Mouse (Mus musculus) embryo, embryonic 9.5 days (tissue): Measurements from ENCODE around the gene Tango2.
A peak's percentile ranks its signal among the peaks of the same experiment; 100 is the strongest.

Experiments
- DNase-seq: peaks from one replicate; pipeline ENCODE4 v3.0.0-alpha.2; 2017; ENCODE audit errors: extremely low spot score

Gene Tango2

DNA sequence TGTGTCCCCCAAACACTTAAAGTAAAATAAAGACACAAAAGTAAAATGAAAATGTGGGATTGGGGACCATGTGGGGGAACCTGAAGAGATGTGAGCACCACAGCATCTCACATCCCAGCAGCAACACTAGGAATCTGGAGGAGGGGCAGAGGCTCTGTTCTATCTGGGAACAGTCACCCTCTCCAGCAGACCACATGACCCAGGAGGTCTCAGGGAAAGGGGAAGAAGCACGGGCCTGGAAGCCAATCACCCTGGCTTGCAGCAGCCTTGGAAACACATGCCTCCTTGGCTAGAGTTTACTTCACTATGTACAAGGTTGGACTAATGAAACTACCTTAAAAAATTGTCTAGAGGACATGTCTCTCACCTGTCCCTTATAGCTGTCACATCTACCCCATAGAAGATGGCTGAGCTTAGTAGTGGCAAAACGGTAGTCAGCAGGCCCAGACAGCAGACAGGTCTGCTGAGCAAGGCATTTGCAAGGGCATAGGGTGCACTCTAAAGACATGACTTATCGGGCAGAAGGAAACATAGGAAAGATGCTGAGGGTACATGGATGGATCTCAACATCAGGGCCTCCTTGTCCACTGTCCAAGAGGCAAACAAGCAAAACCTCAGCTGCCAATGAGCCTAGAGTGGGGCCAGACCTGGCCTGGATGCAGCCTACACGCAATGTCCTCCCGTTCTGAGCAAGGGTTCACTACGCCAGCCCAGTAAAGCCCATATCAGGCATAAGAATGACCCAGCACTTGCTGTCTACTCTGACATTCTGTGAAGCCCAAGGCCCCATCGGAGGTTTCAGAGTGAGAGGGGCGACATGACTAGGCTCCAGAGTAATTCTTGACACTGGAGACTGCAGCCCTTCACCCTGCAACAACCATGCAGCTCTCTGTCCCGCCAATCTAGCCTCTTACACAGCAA, 5.0 kb downstream of the Tango2 start:
- no peak for DNase-seq

DNA sequence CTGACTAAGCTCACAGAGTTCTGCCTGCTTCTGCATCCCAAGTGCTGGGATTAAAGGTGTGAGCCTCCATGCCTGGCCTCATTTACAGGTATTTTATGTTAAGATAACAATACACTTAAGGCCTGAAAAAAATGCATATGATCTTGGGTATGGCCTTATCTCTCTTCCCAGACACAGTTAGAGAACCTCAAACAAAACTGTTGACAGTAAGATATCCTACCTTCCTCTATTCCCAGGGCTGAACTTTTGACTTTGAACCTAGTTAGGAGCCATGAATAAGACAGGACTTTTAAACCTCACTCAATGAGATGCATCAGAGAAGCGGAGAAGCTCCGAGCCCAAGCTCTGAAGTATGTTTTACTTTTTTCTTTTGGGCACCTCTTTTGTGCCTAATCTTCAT, 5.8 kb downstream of the Tango2 start:
- no peak for DNase-seq

DNA sequence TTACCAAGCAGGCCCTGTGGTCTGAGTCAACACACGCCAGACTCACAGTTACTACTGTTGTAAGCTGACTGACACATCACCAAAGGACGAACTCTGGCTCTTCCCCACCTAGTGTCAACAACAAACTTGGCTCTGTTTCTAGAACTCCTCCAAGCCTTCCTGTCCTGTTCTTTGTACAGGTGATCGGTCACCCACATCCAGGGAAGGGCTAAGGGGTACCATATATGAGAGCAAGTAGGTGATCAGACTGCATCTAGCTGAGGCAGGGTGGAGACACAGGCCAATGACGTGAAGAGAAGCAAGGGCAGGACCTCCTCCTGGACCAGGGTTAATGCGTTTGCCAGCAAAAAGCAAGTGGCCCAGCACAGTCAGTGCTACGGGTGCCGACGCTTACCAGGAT, 6.3 kb downstream of the Tango2 start:
- no peak for DNase-seq

DNA sequence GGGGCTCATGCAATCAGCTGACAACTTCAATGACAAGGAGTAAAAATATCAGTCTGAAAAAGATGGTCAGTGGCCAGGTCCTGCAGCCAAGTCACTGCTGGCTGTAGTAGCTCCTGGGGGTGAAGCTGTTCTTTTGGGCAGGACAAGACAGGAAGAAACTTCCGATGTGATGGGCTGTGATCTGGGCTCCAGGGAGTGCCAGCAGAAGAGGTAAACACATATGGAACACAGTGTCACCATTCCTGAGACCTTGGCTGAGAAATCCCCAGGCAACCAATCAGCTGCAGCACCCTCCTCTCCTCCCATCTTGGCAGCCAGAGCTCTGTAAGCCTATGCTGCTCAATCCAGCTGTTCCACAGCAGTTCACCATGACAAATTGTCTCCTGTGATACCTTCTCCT, 8.0 kb downstream of the Tango2 start:
- DNase-seq: no peak

DNA sequence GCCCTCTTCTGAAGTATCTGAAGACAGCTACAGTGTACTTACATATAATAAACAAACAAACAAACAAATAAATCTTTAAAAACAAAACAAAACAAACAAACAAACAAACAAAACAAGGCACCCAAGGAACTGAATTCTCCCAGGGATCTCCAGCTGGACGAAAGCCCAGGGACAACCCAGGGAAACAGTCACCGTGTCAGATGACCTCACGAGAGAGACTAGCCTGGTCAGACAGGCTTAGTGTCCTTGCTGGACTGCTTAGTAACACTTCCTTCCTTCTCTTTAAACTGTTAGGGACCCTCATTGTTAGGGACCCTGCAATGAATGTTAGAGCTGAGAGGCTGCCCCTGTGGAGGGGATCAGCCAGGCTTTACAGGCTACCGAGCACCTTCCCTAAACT, 10.6 kb downstream of the Tango2 start:
- DNase-seq: no peak

DNA sequence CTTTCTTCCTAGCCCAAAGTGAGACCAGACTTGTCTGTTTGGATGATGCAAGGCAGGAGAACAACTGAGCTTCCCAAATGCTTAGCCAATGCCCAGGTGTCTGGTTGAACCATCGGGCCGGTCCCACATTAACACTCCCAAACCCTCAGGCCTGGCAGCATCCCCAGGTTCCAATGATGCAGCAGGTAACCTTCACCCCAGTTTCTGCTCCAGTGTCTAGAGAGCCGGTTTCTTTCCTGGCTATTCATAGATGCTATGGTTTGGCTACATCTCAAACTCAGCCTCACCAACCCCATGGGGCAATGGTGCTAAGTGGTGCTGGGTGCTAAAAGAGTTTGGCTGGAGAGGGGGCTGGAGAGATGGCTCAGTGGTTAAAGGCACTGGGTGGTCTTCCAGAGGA, 11.9 kb downstream of the Tango2 start:
- no peak for DNase-seq

DNA sequence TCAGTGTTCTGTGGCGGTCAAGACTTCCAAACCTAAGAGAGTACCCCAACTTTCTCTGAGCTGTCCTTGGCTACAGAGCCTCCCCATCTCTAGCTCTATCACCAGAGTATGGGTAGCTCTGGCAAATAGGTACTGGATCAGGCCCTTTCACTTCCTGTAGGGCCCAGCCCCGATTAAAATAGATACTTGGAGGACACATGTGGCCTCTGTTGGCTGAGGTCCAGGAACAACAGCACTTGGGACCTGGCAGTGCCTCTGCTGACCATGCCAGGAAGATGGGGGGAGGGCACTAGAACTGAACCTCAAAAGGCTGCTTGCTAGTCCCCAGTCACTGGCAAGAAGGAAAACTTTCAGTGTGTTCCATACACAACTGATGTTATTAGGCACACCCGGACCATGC, 13.9 kb downstream of the Tango2 start:
- no peak for DNase-seq

DNA sequence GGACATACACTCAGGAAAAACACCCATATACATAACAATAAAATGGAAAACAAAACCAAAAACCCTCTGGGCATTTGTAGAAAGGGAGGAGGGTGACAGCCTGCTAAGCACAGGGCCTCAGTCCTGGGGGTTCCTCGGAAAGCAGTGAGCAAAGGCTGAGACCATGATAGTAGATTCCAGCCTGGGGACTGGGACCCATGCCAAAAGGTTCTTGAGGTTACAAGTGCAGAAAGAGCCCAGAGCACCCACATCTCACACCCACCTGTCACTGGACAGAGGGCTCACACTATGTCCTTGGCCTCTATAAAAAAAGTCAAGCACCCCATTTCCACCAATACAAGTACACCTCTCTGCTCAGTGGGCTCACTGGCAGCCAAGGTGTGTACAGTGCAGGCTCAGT, 19.4 kb downstream of the Tango2 start:
- DNase-seq: no peak

DNA sequence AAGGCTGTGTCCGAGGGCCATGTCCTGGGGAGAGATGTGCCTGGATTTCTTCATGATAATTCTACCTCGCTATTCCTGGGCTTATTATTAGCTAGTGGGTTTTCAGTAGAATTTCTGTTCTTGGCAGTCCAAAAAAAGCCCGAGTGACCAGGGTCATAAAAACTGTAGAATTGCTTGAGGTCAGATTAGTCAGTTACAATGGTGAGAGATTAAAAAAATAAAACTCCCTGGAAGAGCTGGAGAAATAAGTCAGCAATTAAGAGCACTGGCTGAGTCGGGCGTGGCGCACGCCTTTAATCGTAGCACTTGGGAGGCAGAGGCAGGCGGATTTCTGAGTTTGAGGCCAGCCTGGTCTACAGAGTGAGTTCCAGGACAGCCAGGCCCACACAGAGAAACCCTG, 20.0 kb downstream of the Tango2 start:
- no peak for DNase-seq

DNA sequence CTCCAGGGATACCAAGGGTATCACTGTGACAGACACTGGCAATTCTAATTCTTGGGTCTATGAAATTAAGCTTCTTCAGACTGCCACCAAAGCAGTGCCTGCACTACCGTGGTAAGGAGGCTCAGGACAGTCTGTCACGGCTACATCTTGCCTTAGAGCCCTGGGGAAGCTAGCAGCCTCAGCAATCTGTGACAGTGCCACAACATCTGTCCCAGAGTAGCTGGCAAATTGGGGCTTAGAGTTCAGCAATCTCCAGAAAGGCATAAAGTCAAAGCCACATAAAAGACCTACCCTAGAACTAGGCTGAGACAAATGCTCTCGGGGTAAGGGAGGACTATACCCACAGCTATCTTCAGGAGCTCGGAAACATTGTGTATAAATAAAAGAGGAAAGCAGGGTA, 22.2 kb downstream of the Tango2 start:
- DNase-seq: no peak

DNA sequence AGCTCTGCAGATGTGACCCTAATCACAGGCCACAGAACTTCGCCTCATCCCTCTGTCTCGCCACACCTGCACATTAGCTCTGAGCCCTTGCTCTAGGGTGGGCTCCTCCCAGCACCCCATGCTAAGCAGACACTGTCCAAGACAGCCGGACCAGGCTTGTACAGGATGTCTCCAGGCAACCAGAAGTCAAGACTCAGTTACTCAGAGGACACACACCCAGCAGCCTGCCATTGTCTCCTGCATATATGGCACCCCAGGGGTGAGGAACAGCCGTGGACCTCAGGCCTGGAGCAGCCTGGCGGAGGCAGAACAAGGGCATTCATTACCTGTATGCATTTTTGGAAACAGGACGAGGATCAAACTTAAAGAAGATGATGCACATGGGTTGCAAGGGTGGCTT, 23.9 kb downstream of the Tango2 start:
- DNase-seq: no peak

DNA sequence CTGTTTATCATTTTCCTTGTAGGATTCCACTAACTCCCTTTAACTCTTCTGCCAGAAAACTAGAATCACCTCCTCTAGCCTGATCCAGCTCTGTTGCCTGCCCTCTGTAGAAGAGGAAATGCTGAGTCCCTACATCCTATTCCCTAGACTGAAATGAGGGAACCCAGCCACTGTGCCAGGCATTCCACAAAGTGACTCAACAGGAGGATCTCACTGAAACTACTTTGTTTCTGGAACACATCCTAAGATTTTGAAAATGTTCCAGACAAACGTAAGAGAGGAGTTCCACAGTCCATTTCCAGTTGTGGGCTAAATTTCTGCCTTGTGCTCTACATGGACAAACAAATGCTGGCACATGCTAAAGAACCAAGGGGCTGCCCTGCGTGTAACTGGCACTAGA, 24.4 kb downstream of the Tango2 start:
- no peak for DNase-seq

DNA sequence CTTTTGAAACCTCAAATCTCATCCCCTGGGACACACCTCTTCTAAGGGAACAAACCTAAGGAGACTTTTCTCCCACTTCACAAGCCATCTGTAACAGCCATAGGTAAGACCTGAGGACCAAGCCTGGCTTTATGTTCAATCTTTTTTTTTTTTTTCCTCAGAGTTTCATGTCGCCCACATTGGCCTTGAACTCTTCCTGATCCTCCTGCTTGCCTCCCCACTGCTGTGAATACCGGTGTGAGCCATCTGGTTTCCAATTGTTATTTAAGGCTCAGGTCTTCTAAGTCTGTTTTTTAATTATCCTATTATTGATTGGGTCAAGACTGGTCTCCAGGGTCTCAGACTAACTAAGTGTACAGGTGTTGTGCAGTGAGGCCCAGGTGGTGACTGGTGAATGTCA, 26.5 kb downstream of the Tango2 start:
- DNase-seq: no peak

DNA sequence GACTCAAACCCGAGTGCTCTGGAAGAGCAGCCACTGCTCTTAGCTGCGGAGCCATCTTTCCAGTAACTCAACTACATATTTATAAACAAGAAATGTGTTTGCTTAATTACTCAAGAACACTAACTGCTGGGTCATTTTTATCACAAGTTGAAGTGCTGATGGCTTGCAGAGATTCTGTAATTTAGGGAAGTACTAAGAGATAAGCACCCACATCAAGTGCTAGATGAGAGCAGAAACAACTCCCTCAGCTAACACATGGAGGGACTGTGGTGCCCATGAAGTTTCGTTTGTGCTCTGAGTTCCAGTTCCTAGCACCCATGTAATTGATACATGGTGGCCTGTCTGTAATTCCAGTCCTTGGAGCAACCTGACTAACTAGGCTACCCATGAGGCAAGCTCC, 28.9 kb downstream of the Tango2 start:
- no peak for DNase-seq

DNA sequence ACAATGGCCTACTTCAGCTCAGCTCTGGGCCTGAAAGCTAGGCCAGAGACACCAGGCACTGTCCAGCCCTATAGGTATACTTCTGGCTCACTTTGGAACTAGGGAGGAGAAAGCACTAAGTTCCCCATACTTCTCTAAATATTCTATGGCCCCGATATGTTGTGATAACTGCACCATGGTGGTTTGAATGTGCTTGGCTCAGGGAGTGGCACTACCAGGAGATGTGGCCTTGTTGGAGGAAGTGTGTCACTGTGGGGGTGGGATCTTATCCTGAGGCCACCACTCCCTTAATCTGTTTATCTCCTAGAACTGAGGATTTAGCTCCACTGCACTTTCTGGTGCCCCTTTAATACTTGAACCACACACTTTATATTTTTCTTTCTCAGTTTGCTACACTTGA, 39.7 kb downstream of the Tango2 start:
- DNase-seq: no peak

DNA sequence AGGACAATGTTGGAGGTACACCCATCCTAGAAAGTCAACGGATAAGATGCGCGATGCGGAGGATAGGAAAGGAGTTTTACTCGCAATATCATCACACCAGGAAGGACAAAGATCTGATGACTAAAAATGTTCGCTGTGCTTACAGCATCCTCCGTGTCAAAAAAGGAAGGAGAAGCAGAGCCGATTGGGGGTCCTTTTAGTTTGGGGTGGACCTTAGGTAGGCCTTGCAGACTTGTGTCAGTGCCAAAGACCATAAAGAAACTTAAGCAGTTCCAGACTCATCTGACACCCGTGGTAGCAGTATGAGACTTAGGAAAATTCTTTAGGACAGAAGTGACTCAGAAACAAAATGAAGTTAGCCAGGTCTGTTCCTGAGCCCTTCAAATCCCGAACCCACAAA, 58.3 kb downstream of the Tango2 start:
- DNase-seq: peak; percentile 20

DNA sequence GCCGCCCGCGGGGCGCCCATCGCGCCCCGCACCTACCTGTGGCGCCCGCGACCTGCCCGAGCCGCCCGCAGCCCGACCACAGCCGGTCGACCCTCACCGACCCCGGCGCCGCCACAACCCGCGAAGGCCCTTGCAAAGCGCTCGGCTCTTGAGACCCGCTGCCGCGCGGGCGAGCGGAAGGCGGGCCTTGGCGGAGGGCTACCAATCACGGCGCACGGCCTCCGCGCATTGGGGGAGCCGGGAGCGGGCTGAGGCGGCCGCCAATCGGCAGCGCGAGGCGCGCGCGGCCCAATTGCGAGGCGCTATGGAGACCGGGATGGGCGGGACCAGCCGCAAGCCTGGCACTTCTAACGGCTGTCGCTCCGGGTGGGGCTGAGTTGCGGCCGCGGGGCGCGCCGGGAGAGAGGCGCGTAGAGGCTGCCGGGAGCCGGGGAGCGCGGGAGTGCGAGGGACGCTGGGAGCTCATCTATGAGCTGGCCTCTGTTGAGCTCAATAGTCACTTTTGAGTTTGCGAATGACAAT, 58.8 kb downstream of the Tango2 start, which contains the start of gene Dgcr8:
Gene Dgcr8 (minus strand): TSS at position 180 of the 522 bp plus-strand sequence.
- peak; percentile 97 for DNase-seq

DNA sequence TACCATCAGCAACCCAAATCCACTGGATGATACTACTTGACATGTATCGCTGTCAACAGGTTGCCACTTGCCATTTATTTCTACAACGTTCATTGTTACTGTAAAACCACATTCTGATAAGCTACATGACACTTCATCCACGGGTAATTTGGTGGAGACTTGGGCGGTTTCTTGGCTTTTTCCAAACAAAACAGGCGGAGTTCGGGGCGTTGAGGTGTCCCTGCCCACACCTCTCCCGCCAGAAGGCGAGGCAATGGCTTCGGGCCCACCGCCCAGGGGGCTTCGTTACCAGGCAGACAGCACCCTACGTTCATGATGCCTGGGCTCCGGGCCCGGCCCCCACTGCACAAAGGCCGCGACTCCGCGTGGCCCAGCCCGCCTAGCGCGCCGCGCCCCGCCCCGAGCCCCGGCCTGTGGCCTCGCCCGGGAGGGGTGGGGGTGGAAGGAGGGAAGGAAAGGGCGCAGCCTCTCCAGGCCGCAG, 59.3 kb downstream of the Tango2 start:
- DNase-seq: no peak

DNA sequence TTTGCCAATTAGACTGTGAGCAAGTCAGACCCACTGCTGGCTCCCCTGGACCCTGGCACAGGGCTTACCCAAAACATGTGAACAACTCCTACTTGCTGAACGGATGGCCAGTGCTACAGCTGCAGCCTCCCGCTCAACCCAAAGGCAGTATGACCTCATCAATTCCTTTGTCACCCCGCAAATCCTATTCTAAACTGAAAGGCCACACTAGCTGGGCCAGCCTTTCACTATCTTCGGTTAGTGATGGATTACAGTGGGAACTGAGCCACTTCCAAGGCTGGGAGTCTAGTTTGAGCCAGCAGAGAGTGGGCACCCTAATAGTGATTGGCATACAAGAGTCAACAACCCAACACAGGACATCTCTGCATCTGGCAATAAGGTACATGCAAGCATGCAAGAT, 59.7 kb downstream of the Tango2 start:
- peak; percentile 39 for DNase-seq

DNA sequence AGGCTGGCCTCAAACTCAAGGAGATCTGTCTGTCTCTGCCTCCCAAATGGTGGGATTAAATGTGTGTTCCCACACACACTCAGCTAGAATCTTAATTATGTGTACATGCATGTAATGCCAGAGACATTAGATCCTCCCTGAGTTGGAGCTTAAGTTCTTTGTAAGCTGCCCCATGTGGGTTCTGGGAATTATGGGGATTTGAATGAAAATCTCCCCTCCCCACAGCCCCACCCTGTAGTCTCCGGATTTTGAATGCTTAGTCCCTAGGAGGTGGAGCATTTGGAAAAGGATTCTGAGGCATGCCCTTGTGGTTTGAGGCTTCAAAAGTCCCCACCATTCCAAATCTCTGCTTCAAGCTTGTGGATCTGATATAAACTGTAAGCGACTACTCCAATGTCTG, 72.7 kb downstream of the Tango2 start:
- DNase-seq: no peak

DNA sequence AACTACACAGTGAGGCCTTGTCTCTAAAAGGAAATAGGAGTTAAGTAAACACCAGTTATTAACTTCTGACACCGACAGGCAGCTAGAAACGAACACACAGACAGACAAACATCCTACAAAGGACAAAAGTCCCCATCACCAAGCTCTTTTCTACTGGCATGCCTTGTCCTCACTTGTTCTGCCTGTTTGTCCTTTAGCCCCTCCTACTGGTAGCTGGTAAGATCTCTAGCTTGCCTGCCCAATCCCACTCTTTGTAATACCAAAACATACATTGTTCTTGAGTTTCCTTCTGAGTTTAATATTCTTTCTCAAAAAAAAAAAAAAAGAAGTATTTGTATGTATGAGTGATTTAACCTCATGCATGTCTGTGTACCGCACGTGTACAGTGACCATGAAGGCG, 79.7 kb downstream of the Tango2 start:
- DNase-seq: no peak

DNA sequence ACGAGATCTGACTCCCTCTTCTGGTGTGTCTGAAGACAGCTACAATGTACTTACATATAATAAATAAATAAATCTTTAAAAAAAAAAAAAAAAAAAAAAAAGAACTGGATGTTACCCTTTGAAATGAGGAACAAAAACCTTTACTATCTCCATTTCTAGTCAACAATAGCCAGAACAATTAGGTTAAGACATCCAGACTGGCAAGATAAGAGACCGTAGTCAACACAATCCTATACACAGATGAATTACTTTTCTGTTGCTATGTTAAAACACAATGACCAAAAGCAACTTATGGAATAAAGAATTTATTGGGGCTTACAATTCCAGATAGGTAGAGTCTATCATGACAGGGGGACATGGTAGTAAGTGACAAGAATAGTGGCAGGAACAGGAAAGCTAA, 82.9 kb downstream of the Tango2 start:
- DNase-seq: no peak

DNA sequence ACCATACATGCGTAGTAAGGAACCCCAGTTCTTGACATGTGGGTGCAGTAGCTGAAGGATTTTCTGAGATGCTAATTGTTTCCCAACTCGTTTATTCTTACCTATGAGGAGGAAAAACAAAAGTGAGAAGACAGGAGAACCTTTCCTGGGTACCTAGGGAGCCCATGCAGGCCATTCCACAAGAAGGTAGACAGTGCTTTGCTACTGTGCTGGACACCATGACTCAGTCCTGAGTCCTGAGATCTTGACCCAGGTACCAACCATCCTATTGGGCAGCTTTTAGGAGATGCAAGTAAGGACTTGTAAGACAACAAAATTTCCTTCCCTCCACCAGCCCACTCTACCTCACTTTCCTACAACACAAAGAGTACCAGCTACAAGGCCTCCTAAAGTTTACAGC, 89.7 kb downstream of the Tango2 start, which contains the start of gene Gm49776:
Gene Gm49776 (minus strand): TSS at position 101 of the 400 bp plus-strand sequence.
- DNase-seq: no peak
